Mouse (Mus musculus) limb, embryonic 10.5 days (tissue): Measurements from ENCODE around the gene Retn. TPM values are rescaled to one million over a fixed set of nuclear protein-coding genes. Genes with fewer than 3 reads are reported as not detected.

ENCODE experiments used
- DNase-seq: peaks from one replicate; pipeline ENCODE4 v3.0.0-alpha.2; 2017; ENCODE audit warnings: low spot score
- H3K27ac ChIP-seq: fragments of 300-500 bp; sonication (generic); 2 replicates; pipeline ENCODE4 v1.5.1; 2016; ENCODE audit warnings: mild to moderate bottlenecking
- H3K27me3 ChIP-seq: fragments of 300-500 bp; sonication (generic); 2 replicates; pipeline ENCODE4 v1.6.1; 2016; ENCODE audit warnings: low read depth, mild to moderate bottlenecking; ENCODE audit not compliant: poor library complexity, severe bottlenecking
- H3K36me3 ChIP-seq: fragments of 300-500 bp; sonication (generic); 2 replicates; pipeline ENCODE4 v1.6.1; 2016; ENCODE audit warnings: mild to moderate bottlenecking, moderate library complexity
- H3K4me1 ChIP-seq: fragments of 300-500 bp; sonication (generic); 2 replicates; pipeline ENCODE4 v1.6.1; 2016
- H3K4me3 ChIP-seq: fragments of 300-500 bp; sonication (generic); 2 replicates; pipeline ENCODE4 v1.5.1; 2016; ENCODE audit warnings: mild to moderate bottlenecking, moderate library complexity
- H3K9me3 ChIP-seq: fragments of 300-500 bp; sonication (generic); replicated peaks from 2 replicates; pipeline ENCODE4 v1.6.1; 2016; ENCODE audit warnings: mild to moderate bottlenecking
- WGBS: fragments of 180-500 bp; shearing (Covaris S2); methylation state at CpG from one replicate; pipeline ENCODE4 v1.1.7; 2016; 5-methylcytosine and 5-hydroxymethylcytosine counted together
- polyA plus RNA-seq: library from polyadenylated mRNA; unstranded; fragments of >200 nt; fragmentation: Nextera tagmentation; extraction: Ambion mirVana; gene quantifications from 2 replicates; pipeline ENCODE4 v1.2.1, GENCODE M21; 2016

The Retn gene
- polyA plus RNA-seq, 1 experiment from 2014 or later, result 0.15 TPM

- DNase-seq, result no peak
- 83% methylated on average over 3 of the region's 3 CpGs for WGBS
- Histone ChIP-seq H3K9me3 (no peaks in the 10 kb centered on the region), H3K27me3 (no peaks in the 10 kb centered on the region), H3K27ac (no peak overlapping the region), H3K4me3 (no peak overlapping the region), H3K4me1 (no peaks in the 10 kb centered on the region), H3K36me3 (no peaks in the 10 kb centered on the region)
These were observed 35.2 kb downstream of the Retn start for GRCm38 (mm10) chr8:3690774-3691173.

GRCm38 (mm10) chr8:3694121-3694520 is 38.6 kb downstream of the Retn start, which contains the start of gene Fcer2a:
Gene Fcer2a, minus strand, starts transcription at chr8:3694175.
- DNase-seq, result no peak

GRCm38 (mm10) chr8:3701491-3701890 is 45.9 kb downstream of the Retn start:
- no peaks in the 10 kb centered on the region for H3K4me1 ChIP-seq
- no peak overlapping the region for H3K27ac ChIP-seq
- no peaks in the 10 kb centered on the region for H3K27me3 ChIP-seq
- DNase-seq, result no peak
- no peaks in the 10 kb centered on the region for H3K36me3 ChIP-seq
- H3K9me3 ChIP-seq, result no peaks in the 10 kb centered on the region
- H3K4me3 ChIP-seq, result no peak overlapping the region
- 95% methylated on average over 1 of the region's 1 CpGs for WGBS

More at GRCm38 (mm10) chr8:3694121-3694520, 38.6 kb downstream of the Retn start, which contains the start of gene Fcer2a:
- Histone ChIP-seq H3K9me3 (no peaks in the 10 kb centered on the region), H3K4me3 (no peak within 1 kb of the TSS), H3K4me1 (no peaks in the 10 kb centered on the region), H3K27ac (no peak within 1 kb of the TSS), H3K36me3 (no peaks in the 10 kb centered on the region), H3K27me3 (no peaks in the 10 kb centered on the region)
- WGBS, result 87% methylated on average over 3 of the region's 3 CpGs

- Histone ChIP-seq H3K36me3 (no peaks in the 10 kb centered on the region), H3K27me3 (no peaks in the 10 kb centered on the region), H3K27ac (no peak overlapping the region), H3K4me1 (no peaks in the 10 kb centered on the region), H3K4me3 (no peak overlapping the region), H3K9me3 (no peaks in the 10 kb centered on the region)
- DNase-seq, result no peak
- WGBS, result 68% methylated on average over 4 of the region's 4 CpGs
These were observed 50.1 kb downstream of the Retn start for GRCm38 (mm10) chr8:3705711-3706110.

- no peaks in the 10 kb centered on the region for H3K27me3 ChIP-seq
- no peaks in the 10 kb centered on the region for H3K9me3 ChIP-seq
- no peak overlapping the region for H3K27ac ChIP-seq
- H3K36me3 ChIP-seq, result no peaks in the 10 kb centered on the region
- H3K4me3 ChIP-seq, result no peak overlapping the region
- 71% methylated on average over 7 of the region's 7 CpGs for WGBS
- DNase-seq, result no peak
- H3K4me1 ChIP-seq, result no peaks in the 10 kb centered on the region
These were observed 52.0 kb downstream of the Retn start for GRCm38 (mm10) chr8:3707611-3708010.

Other genes with a start within 250 kb of the Retn start
- 6.3 and 7.6 TPM in 2 replicates for gene Pex11g, start 188.1 kb upstream of the Retn start, polyA plus RNA-seq
- gene Tex45, start 184.9 kb upstream of the Retn start, polyA plus RNA-seq, result not detected in 2 replicates
- 71.3 and 80.8 TPM in 2 replicates for gene Zfp358, start 162.6 kb upstream of the Retn start, polyA plus RNA-seq
- gene Mcoln1, start 155.3 kb upstream of the Retn start, polyA plus RNA-seq, result 59.4 and 71.5 TPM in 2 replicates
- gene Pnpla6, start 140.4 kb upstream of the Retn start, polyA plus RNA-seq, result 17.7 and 21.1 TPM in 2 replicates
- gene C330021F23Rik, start 87.8 kb upstream of the Retn start, polyA plus RNA-seq, result 3.5 and 4.0 TPM in 2 replicates
- gene Camsap3, start 68.5 kb upstream of the Retn start, polyA plus RNA-seq, result 5.3 and 6.0 TPM in 2 replicates
- gene Xab2, start 34.5 kb upstream of the Retn start, polyA plus RNA-seq, result 76.0 and 78.7 TPM in 2 replicates
- gene Pet100, start 34.2 kb upstream of the Retn start, polyA plus RNA-seq, result 92.1 and 92.9 TPM in 2 replicates
- gene Pcp2, start 30.2 kb upstream of the Retn start, polyA plus RNA-seq, result 1.0 and 1.3 TPM in 2 replicates
- gene Stxbp2, start 24.8 kb upstream of the Retn start, polyA plus RNA-seq, result 28.6 and 29.8 TPM in 2 replicates
- gene Mcemp1, start 10.0 kb downstream of the Retn start, polyA plus RNA-seq, result not detected in 2 replicates
- 11.0 and 12.6 TPM in 2 replicates for gene Fcor, start 16.6 kb downstream of the Retn start, polyA plus RNA-seq
- 44.3 and 46.0 TPM in 2 replicates for gene Trappc5, start 20.5 kb downstream of the Retn start, polyA plus RNA-seq
- 0.21 and 0.40 TPM in 2 replicates for gene Fcer2a, start 38.4 kb downstream of the Retn start, polyA plus RNA-seq
- gene Clec4g, start 64.9 kb downstream of the Retn start, polyA plus RNA-seq, result not detected in 2 replicates
- gene Cd209a, start 93.2 kb downstream of the Retn start, polyA plus RNA-seq, result not detected in 2 replicates
- gene Cd209e, start 198.5 kb downstream of the Retn start, polyA plus RNA-seq, result not detected in 2 replicates
- not detected in 2 replicates for gene Cd209d, start 222.8 kb downstream of the Retn start, polyA plus RNA-seq